Mouse (Mus musculus) right cerebral cortex, adult 18-20 months (tissue): ENCODE measurements at regions not wholly inside any gene's neighbourhood (a gene's known extent, or its start where the extent isn't known, plus 50 kb on each side); places are given as distances from the start of the nearest gene placed in this dataset.
A peak's percentile ranks its signal among the peaks of the same experiment; 100 is the strongest.

Source experiments
- DNase-seq: peaks from one replicate; pipeline ENCODE4 v3.0.0; 2022; ENCODE audit warnings: mixed read lengths

DNA sequence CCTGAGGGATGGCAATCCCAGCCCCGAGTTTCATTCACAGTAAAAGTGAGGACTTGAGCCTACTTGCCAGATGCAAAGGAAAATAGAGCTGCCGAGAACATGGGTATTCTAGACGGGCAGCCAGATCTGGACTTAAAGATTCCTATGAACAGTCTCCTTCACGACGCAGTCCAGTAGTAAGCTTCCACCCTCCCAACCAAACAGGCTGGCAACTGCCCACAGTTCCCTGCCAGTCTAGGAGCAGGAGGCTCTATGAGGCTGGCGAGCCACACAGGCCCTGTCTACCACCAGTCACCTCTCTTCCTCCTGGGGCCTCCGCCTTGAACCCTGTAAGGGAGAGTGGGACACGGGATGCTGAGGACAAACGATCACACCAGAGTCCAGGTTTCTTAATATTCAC, 153.5 kb upstream of the Snrpn start:
- DNase-seq, result no peak

DNA sequence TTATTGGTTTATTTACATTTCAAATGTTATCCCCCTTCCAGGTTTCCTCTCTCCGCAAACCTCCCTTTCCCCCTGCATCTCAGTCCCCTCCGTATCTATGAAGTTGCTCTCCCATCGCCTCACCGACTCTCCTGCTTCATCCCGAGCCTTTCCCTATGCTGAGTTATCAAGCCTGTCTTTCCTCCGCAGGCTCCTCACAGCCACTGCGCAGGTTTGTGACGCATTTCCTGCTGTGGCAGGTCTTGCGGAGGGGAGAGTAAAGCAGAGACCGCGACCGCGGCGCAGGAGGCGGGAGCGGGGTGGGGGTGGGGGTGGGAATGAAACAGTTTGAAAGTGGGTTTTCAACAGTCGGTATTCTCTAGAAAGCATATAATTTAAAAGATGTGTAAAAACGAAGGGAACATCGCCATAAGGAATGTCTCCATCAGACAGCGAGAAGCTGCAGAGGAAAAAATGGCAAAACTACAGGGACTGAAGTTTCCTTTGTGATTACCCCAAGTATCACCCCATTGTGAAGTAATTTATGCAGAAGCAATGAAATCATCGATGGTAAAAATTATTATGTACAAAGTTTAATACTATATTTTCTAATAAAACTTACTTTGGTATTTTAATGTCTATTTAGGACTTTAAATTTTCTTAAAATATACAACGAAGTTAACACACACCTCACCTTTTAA, 104.3 kb upstream of the Snrpn start:
- DNase-seq, result peak; percentile 29

DNA sequence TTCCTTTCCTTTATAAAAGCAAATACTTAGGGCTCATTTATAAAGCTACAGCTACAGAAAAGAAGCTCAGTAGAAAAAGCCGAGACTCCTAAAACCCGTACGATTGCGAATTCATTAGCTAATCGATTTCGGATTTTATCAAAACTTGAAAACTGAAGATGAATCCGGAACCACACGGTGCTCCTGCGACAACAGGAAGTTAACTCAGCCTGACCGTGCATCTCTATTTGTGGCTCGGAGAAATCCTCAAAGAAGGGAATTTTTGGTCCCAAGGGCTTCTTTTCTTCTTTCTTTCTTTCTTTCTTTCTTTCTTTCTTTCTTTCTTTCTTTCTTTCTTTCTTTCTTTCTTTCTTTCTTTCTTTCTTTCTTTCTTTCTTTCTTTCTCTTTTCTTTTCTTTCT, 103.7 kb upstream of the Snrpn start:
- peak; percentile 49 for DNase-seq

DNA sequence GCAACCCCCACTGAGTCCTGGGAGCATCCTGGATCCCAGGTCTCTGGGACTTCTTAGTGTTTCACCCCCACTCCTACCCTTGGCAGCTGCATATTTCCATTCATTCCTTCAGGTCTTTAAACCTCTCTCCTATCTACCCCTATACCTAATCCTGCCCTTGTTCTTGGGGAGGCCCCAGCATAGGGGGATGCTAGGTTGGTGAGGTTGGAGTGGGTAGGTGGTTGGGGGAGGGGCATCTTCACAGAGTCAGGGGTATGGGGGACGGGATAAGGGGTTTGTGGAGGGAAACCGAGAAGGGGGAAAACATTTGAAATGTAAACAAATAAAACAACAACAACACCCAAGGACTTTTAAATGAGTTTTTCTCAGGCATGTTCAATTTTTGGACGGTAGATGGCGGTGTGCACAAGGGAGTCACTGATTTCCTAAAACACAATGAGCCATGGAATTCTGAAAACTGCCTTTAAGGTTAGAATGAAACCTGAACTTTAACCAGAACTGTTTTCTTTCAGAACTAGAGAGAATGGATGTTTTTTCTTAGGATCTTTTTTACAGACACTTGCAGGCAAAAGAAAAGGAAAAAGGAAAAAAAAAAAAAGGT, 98.7 kb upstream of the Snrpn start:
- peak; percentile 19 for DNase-seq

DNA sequence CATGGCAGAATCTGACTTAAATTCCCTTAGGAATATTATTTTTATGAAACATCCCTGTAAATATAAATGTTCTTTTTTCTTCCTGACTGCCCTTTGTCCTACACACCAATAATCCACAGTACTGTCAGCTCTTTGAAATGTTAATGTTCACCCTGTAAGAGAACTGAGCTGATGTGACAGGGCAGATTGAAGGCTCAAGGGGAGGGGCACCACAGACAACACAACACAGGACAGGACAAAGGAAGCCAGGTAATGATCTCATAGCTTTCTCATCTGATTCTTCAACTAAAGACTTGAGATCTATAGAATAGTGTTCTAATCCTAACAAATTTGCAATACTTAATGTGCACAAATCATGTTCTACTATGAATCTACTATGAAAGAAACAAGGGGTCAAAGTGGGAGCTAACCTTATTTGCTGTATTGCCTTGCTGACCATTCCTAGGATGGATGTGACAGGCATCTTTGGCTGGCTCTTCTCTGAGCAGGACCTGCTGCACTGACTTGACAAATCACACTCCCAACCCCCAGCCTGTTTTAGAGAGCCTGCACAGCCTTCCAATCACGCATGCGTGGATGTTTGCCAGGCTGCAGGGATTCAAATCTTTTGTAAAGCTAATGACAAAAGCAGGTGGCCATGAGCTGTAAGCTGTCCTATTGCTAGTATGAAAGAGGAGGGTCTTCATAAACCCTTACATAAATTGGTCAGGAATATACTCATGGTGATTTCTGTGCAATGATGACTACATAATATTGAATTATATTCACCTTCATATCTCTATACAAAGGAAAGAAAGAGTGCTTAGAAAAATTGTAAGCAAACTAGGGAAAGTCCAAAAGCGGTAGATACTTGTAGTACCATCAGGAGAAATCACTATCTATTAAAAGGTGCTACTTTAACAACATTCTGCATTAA, 76.6 kb upstream of the Snrpn start:
- peak; percentile 50 for DNase-seq
